Mouse (Mus musculus): ENCODE measurements around the gene Abca3. TPM values are rescaled to one million over a fixed set of nuclear protein-coding genes. Genes with fewer than 3 reads are reported as not detected.
A peak's percentile ranks its signal among the peaks of the same experiment; 100 is the strongest.
"Not testable (repeated sequence)": the region's sequence is repeated elsewhere in the genome, so short reads cannot be mapped to it uniquely, and the experiment has no call there.

Abca3 gene
- polyA plus RNA-seq, 1 experiment from 2014 or later, result 26.0 TPM

DNA sequence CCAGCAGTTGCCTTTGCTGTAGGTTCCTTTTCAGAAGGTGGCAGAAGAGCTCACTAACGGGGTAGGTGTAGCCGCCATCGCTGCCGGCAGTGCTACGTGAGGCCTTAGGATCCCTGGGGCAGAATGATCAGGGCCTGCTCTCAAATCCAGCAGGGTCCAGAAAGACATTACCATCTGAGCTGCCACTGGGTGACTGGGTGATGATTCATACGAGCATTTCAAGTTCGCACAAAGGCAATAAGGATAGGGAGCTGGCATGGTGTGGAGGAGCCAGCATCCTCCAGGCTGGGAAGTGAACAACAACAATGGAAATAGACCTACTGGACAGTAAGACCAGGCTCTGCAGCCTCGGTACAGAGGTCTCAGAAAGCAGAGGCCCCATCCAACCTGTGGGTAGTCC, 88.6 kb downstream of the Abca3 start:
- H3K27ac ChIP-seq, result no peak overlapping the region
- H3K79me2 ChIP-seq (ENCODE audit: inconsistent target), result no peaks in the 10 kb centered on the region
- peaks cover 42% of the 10 kb centered on the region; the same call in 1 of the 2 replicates for H3K36me3 ChIP-seq (ENCODE audit: inconsistent target)
- 95% methylated on average over 8 of the region's 8 CpGs for WGBS (ENCODE audit: missing documents)
- no peak overlapping the region for H3K4me3 ChIP-seq (ENCODE audit: inconsistent target)

DNA sequence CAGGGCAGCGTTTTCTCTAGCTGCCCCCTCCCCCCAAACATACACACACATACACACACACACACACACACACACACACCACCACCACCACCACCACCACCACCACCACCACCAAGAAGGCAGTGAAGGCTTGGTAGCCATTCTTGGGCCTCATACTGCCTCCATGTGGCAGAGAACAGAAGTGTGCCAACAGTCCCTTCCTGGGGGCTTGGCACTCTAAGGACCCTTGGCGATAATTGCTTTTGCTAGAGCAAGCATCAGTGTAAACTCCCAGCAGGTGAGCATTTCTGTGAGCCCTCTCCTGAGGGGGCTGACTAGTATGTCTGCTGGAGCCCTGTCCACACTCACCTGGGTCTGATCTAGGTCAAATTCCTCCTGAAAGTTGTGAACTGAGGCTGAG, 89.4 kb downstream of the Abca3 start:
- Histone ChIP-seq H3K27ac (no peak overlapping the region), H3K36me3 (ENCODE audit: inconsistent target) (peaks cover 50% of the 10 kb centered on the region), H3K79me2 (ENCODE audit: inconsistent target) (no peaks in the 10 kb centered on the region), H3K4me3 (ENCODE audit: inconsistent target) (no peak overlapping the region)
- WGBS (ENCODE audit: missing documents), result 88% methylated on average over 2 of the region's 2 CpGs

- no peak overlapping the region for H3K27ac ChIP-seq
- peaks cover 53% of the 10 kb centered on the region for H3K36me3 ChIP-seq (ENCODE audit: inconsistent target)
- no peak overlapping the region for H3K4me3 ChIP-seq (ENCODE audit: inconsistent target)
- WGBS (ENCODE audit: missing documents), result 90% methylated on average over 11 of the region's 14 CpGs
- no peaks in the 10 kb centered on the region for H3K79me2 ChIP-seq (ENCODE audit: inconsistent target)
Measured at GRCm38 (mm10) chr17:24442107-24442506, 90.4 kb downstream of the Abca3 start.

DNA sequence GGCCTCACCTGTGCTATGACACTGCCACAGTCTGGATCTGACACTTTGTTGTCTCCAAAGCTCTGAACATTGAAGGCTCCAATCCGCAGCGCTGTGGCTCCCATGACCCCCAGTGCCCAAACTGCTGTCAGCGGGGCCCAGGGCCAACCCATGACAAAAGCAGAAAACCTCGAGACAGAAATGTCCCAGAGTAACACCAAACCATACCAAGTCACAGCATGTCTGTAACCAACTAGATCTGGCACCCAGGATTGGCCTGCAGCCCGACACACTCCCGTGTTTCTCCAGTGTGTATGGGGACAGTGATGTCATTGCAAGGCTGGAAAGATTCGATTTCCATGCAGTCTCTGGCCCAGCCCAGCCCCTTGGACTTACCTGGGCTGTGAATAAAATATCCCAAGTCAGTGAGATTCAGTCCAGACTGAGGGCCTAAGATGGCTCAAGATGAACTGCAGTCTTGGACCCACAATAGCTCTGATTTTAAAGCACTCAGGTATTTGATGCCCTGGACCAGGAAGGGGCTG, 90.9 kb downstream of the Abca3 start, which contains the start of gene Dnase1l2:
Gene Dnase1l2 (minus strand): TSS at position 474 of the 524 bp plus-strand sequence.
- Histone ChIP-seq H3K36me3 (ENCODE audit: inconsistent target) (peaks cover 53% of the 10 kb centered on the region), H3K79me2 (ENCODE audit: inconsistent target) (no peaks in the 10 kb centered on the region), H3K27ac (no peak within 1 kb of the TSS), H3K4me3 (ENCODE audit: inconsistent target) (no peak within 1 kb of the TSS)
- 86% methylated on average over 7 of the region's 7 CpGs for WGBS (ENCODE audit: missing documents)

GRCm38 (mm10) chr17:24443409-24443808, 91.7 kb downstream of the Abca3 start:
- no peak overlapping the region for H3K4me3 ChIP-seq (ENCODE audit: inconsistent target)
- 90% methylated on average over 4 of the region's 4 CpGs for WGBS (ENCODE audit: missing documents)
- H3K79me2 ChIP-seq (ENCODE audit: inconsistent target), result no peaks in the 10 kb centered on the region
- H3K27ac ChIP-seq, result no peak overlapping the region
- H3K36me3 ChIP-seq (ENCODE audit: inconsistent target), result peaks cover 55% of the 10 kb centered on the region

DNA sequence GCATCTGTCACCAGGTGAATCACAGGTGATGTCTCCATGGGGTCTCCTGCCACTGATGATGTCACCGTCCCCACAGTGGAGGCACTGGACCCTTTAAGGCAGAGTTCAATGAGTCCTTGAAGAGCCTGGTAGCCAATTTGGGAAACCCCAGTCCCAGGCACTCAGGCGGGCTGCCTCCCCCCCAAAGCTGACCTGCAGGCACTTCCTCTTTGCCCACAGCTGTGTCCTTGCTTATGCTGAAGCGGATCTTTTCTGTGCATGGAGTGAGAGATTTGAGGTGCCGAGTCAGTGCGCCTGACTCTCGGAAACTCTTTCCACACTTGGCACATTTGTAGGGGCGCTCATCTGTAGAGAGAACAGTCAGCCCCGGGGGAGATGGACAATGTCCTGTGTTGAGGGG, 94.8 kb downstream of the Abca3 start:
- no peak overlapping the region for H3K4me3 ChIP-seq (ENCODE audit: inconsistent target)
- H3K79me2 ChIP-seq (ENCODE audit: inconsistent target), result peaks cover 5% of the 10 kb centered on the region; the same call in 1 of the 2 replicates
- H3K27ac ChIP-seq, result no peak overlapping the region
- peaks cover 60% of the 10 kb centered on the region for H3K36me3 ChIP-seq (ENCODE audit: inconsistent target)
- 51% methylated on average over 8 of the region's 8 CpGs for WGBS (ENCODE audit: missing documents)

DNA sequence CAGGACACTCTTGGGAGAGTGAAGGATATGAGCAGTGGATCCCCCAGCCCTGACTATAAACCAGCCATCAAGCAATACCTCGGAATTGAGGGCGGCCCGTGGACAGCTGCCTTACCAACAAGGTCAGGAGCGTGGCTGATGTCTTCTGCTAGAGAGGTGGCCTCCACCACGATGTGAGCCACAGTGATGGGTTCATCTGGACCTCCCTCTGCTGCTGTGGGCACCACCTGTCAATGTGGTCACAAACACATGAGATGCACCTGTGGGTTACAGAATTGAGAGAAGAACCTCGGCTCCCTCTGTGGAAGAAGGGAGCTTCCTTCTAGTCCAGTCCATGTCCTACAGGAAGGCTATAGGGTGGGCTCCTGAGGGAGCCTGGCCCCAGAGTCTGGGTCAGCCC, 97.8 kb downstream of the Abca3 start:
- H3K27ac ChIP-seq, result no peak overlapping the region
- peaks cover 47% of the 10 kb centered on the region for H3K36me3 ChIP-seq (ENCODE audit: inconsistent target)
- peaks cover 34% of the 10 kb centered on the region for H3K79me2 ChIP-seq (ENCODE audit: inconsistent target)
- H3K4me3 ChIP-seq (ENCODE audit: inconsistent target), result no peak overlapping the region
- WGBS (ENCODE audit: missing documents), result 93% methylated on average over 5 of the region's 6 CpGs

DNA sequence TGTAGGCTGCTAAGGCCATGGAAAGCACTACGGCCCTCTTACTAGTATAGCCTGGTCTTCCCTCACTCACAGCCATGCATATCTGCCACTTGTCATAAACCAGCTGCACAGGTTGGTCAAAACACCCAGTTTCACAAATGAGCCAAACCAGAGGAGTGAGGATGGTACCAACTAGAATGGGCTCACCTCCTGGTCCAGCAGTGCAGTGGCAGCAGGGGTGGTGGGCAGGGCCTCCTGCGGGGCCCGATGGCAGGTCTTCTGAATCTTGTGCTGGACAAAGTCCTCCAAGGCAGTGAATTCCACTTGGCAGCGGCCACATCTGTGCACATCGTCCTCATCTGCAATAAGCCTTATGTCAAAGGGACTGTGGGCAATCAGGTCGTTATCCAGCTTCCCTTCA, 99.5 kb downstream of the Abca3 start:
- WGBS (ENCODE audit: missing documents), result 97% methylated on average over 6 of the region's 6 CpGs
- Histone ChIP-seq H3K36me3 (ENCODE audit: inconsistent target) (peaks cover 30% of the 10 kb centered on the region), H3K79me2 (ENCODE audit: inconsistent target) (peaks cover 35% of the 10 kb centered on the region), H3K27ac (no peak overlapping the region), H3K4me3 (ENCODE audit: inconsistent target) (no peak overlapping the region)

DNA sequence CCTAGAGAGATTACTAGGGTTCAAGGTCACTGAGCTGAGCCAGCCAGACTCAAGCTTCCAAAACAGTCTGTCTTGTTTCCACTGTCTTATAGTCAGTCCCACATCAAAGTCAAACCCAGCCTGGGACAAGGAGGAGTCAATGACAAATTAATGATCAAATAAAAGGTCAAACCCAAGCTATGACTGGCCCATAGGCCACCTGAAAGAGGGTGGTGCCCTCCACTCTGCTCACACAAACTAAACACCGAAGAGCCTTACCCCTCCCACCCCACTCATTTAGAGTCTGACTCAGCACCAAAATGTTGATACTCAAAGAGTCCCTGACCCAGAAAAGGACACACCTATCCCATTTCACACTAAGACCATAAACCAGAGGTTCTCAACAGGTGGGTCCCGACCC, 101.6 kb downstream of the Abca3 start:
- Histone ChIP-seq H3K27ac (no peak overlapping the region), H3K36me3 (ENCODE audit: inconsistent target) (peaks cover 24% of the 10 kb centered on the region), H3K4me3 (ENCODE audit: inconsistent target) (no peak overlapping the region), H3K79me2 (ENCODE audit: inconsistent target) (peaks cover 35% of the 10 kb centered on the region)
- WGBS (ENCODE audit: missing documents), result 85% methylated on average over 2 of the region's 2 CpGs

DNA sequence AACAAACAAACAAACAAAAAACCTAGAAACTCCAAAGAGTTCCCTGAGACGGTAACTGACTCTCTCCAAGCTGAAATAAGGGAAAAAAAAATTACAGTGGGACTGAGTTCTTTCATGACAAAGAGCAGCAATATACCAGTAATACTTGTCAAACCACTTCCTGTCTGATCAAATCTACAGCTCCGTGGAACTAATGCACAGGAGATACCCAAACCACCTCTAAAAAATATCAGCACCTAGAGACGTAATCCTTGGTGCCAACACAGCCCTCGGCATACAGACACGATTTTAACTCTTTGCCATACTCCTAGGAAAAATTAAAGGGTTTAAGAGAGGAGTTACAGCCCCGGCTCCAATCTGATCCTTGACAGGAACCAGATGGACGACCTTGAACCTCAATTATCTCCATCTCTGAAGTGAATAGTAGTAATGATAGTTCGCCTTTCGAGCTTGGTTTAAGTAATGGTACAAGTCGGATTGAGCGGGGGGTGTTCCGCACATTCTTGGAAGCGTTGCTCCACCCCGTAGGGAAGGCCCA, 102.5 kb downstream of the Abca3 start:
- Histone ChIP-seq H3K36me3 (ENCODE audit: inconsistent target) (peaks cover 15% of the 10 kb centered on the region), H3K79me2 (ENCODE audit: inconsistent target) (peaks cover 35% of the 10 kb centered on the region), H3K27ac (peak overlapping the region; percentile 83; the same call in 1 of the 2 replicates), H3K4me3 (ENCODE audit: inconsistent target) (peak overlapping the region; percentile 60)
- 5% methylated on average over 14 of the region's 14 CpGs for WGBS (ENCODE audit: missing documents)

DNA sequence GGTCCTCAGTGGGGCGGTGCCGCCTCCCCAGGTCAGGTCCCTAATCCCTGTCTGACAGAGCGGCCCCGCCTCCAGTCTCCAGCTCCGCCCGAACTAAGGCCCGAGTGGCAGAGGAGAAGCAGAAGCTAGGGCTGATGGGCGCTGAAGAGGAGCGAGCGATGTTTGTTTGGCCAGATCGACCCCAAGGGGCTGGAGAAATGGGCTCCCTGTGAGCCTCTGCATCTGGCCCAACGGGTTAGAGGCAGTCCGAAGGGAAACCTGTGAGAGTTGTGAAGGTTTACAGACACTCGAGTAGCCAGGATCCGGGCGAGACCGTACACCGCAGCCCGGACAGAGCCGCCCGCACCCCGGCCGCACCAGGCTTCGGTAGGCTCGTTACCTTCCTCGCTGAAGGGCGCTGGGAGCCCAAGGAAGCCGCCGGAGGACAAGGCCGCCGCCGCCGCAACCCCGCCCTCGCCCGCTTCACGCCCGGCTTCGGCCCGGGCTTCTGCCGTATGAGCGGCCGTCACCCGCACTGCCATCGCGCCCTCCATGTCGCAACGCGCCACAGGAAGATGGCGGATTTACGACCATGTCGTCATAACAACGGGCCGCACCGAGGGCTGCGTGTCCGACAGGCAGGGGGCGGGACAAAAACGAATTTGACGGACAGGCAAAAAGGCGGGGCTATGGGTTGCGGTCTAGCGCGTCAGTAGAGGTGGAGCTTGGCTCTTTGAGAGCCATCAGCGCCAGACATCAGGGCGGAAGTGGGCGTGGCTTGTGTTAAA, 103.2 kb downstream of the Abca3 start:
- under 1% methylated on average over 67 of the region's 67 CpGs for WGBS (ENCODE audit: missing documents)

GRCm38 (mm10) chr17:24455523-24456206, 103.9 kb downstream of the Abca3 start:
- H3K36me3 ChIP-seq (ENCODE audit: inconsistent target); H3K4me3 ChIP-seq (ENCODE audit: inconsistent target): not testable (repeated sequence)
- H3K79me2 ChIP-seq (ENCODE audit: inconsistent target), result peaks cover 35% of the 10 kb centered on the region
- WGBS (ENCODE audit: missing documents), result 48% methylated on average over 10 of the region's 10 CpGs
- peak overlapping the region; percentile 12; the same call in 1 of the 2 replicates for H3K27ac ChIP-seq

More for the DNA sequence above, 103.2 kb downstream of the Abca3 start:
- Histone ChIP-seq H3K79me2 (ENCODE audit: inconsistent target) (peaks cover 35% of the 10 kb centered on the region), H3K36me3 (ENCODE audit: inconsistent target) (peaks cover 8% of the 10 kb centered on the region), H3K27ac (peak overlapping the region; percentile 83), H3K4me3 (ENCODE audit: inconsistent target) (peak overlapping the region; percentile 60)

Measured in macrophage (primary cell).